Mouse (Mus musculus) CH12.LX (cell line): ENCODE results near the gene Tns2. TPM values are rescaled to one million over a fixed set of nuclear protein-coding genes. Genes with fewer than 3 reads are reported as not detected.

Experiments
- DNase-seq: peaks from one replicate; pipeline ENCODE4 v3.0.0-alpha.2; 2013; ENCODE audit errors: extremely low read depth
- H3K27ac ChIP-seq: 2 replicates; pipeline ENCODE4 v1.5.1; 2012; ENCODE audit warnings: low read depth, mild to moderate bottlenecking, control low read depth, moderate library complexity; ENCODE audit not compliant: insufficient read depth
- H3K27me3 ChIP-seq: replicated peaks from 2 replicates; pipeline ENCODE3; 2012; ENCODE audit warnings: inconsistent platforms
- H3K36me3 ChIP-seq, 2 experiments: replicated peaks in 1 of 2; 2 replicates each; pipeline versions ENCODE3 to v1.6.1; 2012; ENCODE audit warnings: inconsistent platforms in 1 of 2, low read length in 1 of 2, mild to moderate bottlenecking in 1 of 2, mixed read lengths in 1 of 2, moderate library complexity in 1 of 2; ENCODE audit not compliant: control insufficient read depth in 1 of 2, insufficient read depth in 1 of 2
- H3K4me1 ChIP-seq, 2 experiments: 2 replicates each; pipeline ENCODE4 v1.6.1; 2012; ENCODE audit warnings: inconsistent platforms in 1 of 2, moderate library complexity in 1 of 2; ENCODE audit not compliant: insufficient read depth in 2 of 2, control insufficient read depth in 1 of 2
- H3K4me2 ChIP-seq: 2 replicates; pipeline ENCODE4 v1.6.1; 2012; ENCODE audit warnings: low read depth, mild to moderate bottlenecking, control low read depth; ENCODE audit not compliant: poor library complexity, insufficient read depth, severe bottlenecking
- H3K4me3 ChIP-seq, 3 experiments: fragments of 150-350 bp in 1 of 3; sonication (generic) in 1 of 3; replicated peaks in 1 of 3; 2 replicates each; pipeline versions ENCODE3 to v1.5.1; 2011 to 2012; ENCODE audit warnings: low read depth in 2 of 3, low read length in 2 of 3, mild to moderate bottlenecking in 2 of 3, moderate library complexity in 2 of 3, control low read depth in 1 of 3, improper control_type of control experiment in 1 of 3, inconsistent platforms in 1 of 3, mixed read lengths in 1 of 3; ENCODE audit not compliant: poor library complexity in 1 of 3
- H3K79me2 ChIP-seq: replicated peaks from 2 replicates; pipeline ENCODE4 v1.6.1; 2012; ENCODE audit warnings: mild to moderate bottlenecking, moderate library complexity; ENCODE audit not compliant: control insufficient read depth, poor library complexity, insufficient read depth, severe bottlenecking; ENCODE audit errors: extremely low read depth
- H3K9ac ChIP-seq: 2 replicates; pipeline ENCODE4 v1.6.1; 2012; ENCODE audit warnings: low read depth, mild to moderate bottlenecking, control low read depth, moderate library complexity; ENCODE audit not compliant: insufficient read depth
- H3K9me3 ChIP-seq: replicated peaks from 2 replicates; pipeline ENCODE3; 2012; ENCODE audit warnings: low read length, inconsistent platforms, mixed read lengths
- JUN ChIP-seq: IDR thresholded peaks from 2 replicates; pipeline ENCODE4 v1.6.1; 2011; ENCODE audit warnings: low read depth, mild to moderate bottlenecking, low read length, improper control_type of control experiment, moderate library complexity; ENCODE audit not compliant: insufficient read depth
- JUND ChIP-seq: conservative IDR thresholded peaks from 2 replicates; pipeline ENCODE4 v1.6.1; 2011; ENCODE audit warnings: low read depth, low read length, improper control_type of control experiment
- KAT2A ChIP-seq: IDR thresholded peaks from 2 replicates; pipeline ENCODE4 v1.6.1; 2012; ENCODE audit warnings: low read length, improper control_type of control experiment, inconsistent platforms; ENCODE audit not compliant: insufficient replicate concordance
- MAZ ChIP-seq: IDR thresholded peaks from 2 replicates; pipeline ENCODE4 v1.6.1; 2012; ENCODE audit warnings: low read depth, mild to moderate bottlenecking, inconsistent platforms, low read length, improper control_type of control experiment, moderate library complexity
- MEF2A ChIP-seq: IDR thresholded peaks from 2 replicates; pipeline ENCODE4 v1.6.1; 2014; ENCODE audit warnings: low read depth, mild to moderate bottlenecking, inconsistent platforms, low read length, improper control_type of control experiment, borderline replicate concordance
- MXI1 ChIP-seq: IDR thresholded peaks from 2 replicates; pipeline ENCODE4 v1.6.1; 2011; ENCODE audit warnings: mild to moderate bottlenecking, low read depth, low read length, improper control_type of control experiment
- MYC ChIP-seq: IDR thresholded peaks from 2 replicates; pipeline ENCODE4 v1.6.1; 2011; ENCODE audit warnings: low read depth, mild to moderate bottlenecking, improper control_type of control experiment, low read length
- NELFE ChIP-seq: IDR thresholded peaks from 2 replicates; pipeline ENCODE4 v1.6.1; 2011; ENCODE audit warnings: low read depth, low read length, improper control_type of control experiment
- NRF1 ChIP-seq: IDR thresholded peaks from 2 replicates; pipeline ENCODE4 v1.6.1; 2014; ENCODE audit warnings: low read depth, mild to moderate bottlenecking, inconsistent platforms, low read length, improper control_type of control experiment, moderate library complexity
- POLR2A ChIP-seq: IDR thresholded peaks from 2 replicates; pipeline ENCODE4 v1.6.1; 2011; ENCODE audit warnings: low read depth, mild to moderate bottlenecking, improper control_type of control experiment, low read length
- RCOR1 ChIP-seq: conservative IDR thresholded peaks from 2 replicates; pipeline ENCODE4 v1.6.1; 2012; ENCODE audit warnings: low read depth, mild to moderate bottlenecking, inconsistent platforms, low read length, improper control_type of control experiment
- SMC3 ChIP-seq: IDR thresholded peaks from 2 replicates; pipeline ENCODE4 v1.6.1; 2011; ENCODE audit warnings: low read depth, low read length, improper control_type of control experiment
- TBP ChIP-seq: conservative IDR thresholded peaks from 2 replicates; pipeline ENCODE4 v1.6.1; 2011; ENCODE audit warnings: low read depth, low read length, improper control_type of control experiment
- TCF12 ChIP-seq: IDR thresholded peaks from 2 replicates; pipeline ENCODE4 v1.6.1; 2014; ENCODE audit warnings: low read depth, mild to moderate bottlenecking, inconsistent platforms, low read length, improper control_type of control experiment
- UBTF ChIP-seq: IDR thresholded peaks from 2 replicates; pipeline ENCODE4 v1.6.1; 2012; ENCODE audit warnings: low read depth, mild to moderate bottlenecking, inconsistent platforms, low read length, improper control_type of control experiment, moderate library complexity
- USF1 ChIP-seq: IDR thresholded peaks from 2 replicates; pipeline ENCODE4 v1.6.1; 2014; ENCODE audit warnings: low read depth, mild to moderate bottlenecking, inconsistent platforms, low read length, improper control_type of control experiment
- dilution Hi-C: fragments of 300-500 bp; cut with MboI; formaldehyde crosslinking; loops from 2 replicates; pipeline ENCODE4 v1.14.3; 2020; ENCODE audit warnings: low sequenced_read_pairs; ENCODE audit not compliant: extremely low pct_unique_long_range_greater_than_20kb, extremely low pct_ligation_motif_present
- in situ Hi-C: fragments of 300-500 bp; cut with MboI; formaldehyde crosslinking; loops from 3 replicates; pipeline ENCODE4 v1.14.3; 2019; ENCODE audit warnings: low sequenced_read_pairs, low pct_ligation_motif_present, low pct_unique_long_range_greater_than_20kb, mixed read lengths
- polyA plus RNA-seq: library from polyadenylated mRNA; unstranded; fragments of >175 nt; gene quantifications from 2 replicates; pipeline ENCODE4 v1.2.1, GENCODE M21; 2012; ENCODE audit warnings: low read depth; ENCODE audit not compliant: insufficient read length
- total RNA-seq, 2 experiments: library from RNA; depleted of rRNA; stranded (reverse); fragments of 300-350 nt in 1 of 2; fragments of >200 nt in 1 of 2; gene quantifications; 2 replicates each; pipeline ENCODE4 v1.2.3; 2012 to 2014

Gene Tns2
- total and polyA plus RNA-seq, 3 experiments = 0.13 to 0.34 TPM; not detected in 1

GRCm38 (mm10) chr15:102105764-102106730, 5.8 kb downstream of the Tns2 start (continued):
- TF ChIP-seq KAT2A (no peak), TCF12 (no peak), SMC3 (no peak), MAZ (peak; percentile 75), MYC (0 out of 2 replicates have a peak, but pooled peaks have one; percentile 11), RCOR1 (no peak), NRF1 (0 out of 2 replicates have a peak, but pooled peaks have one; percentile 26), USF1 (no peak), NELFE (no peak), JUND (no peak), MEF2A (no peak), POLR2A (no peak), UBTF (no peak), TBP (no peak)

GRCm38 (mm10) chr15:102106754-102107456, 6.7 kb downstream of the Tns2 start:
- Histone ChIP-seq H3K9me3 (no peaks in the 10 kb centered on the region), H3K36me3 (no peaks in the 10 kb centered on the region), H3K79me2 (no peaks in the 10 kb centered on the region), H3K27ac (no peak overlapping the region), H3K4me2 (peak overlapping the region; percentile 77), H3K4me3 (peak overlapping the region; percentile 45 to 75 (median 51)), H3K9ac (peak overlapping the region; percentile 2; the same call in 1 of the 2 replicates), H3K27me3 (peaks cover 63% of the 10 kb centered on the region), H3K4me1 (peaks cover 19 to 50% of the 10 kb centered on the region in 2 experiments)
- peak; percentile 26; the same call in 1 of the 2 replicates for TF ChIP-seq MXI1
- no peak for TF ChIP-seq JUN
- peak; percentile 51 for DNase-seq
- dilution Hi-C loops (no loop called here), in situ Hi-C loops (no loop called here)
